Mouse (Mus musculus): ENCODE results near the gene Ecsit.

Gene Ecsit

DNA sequence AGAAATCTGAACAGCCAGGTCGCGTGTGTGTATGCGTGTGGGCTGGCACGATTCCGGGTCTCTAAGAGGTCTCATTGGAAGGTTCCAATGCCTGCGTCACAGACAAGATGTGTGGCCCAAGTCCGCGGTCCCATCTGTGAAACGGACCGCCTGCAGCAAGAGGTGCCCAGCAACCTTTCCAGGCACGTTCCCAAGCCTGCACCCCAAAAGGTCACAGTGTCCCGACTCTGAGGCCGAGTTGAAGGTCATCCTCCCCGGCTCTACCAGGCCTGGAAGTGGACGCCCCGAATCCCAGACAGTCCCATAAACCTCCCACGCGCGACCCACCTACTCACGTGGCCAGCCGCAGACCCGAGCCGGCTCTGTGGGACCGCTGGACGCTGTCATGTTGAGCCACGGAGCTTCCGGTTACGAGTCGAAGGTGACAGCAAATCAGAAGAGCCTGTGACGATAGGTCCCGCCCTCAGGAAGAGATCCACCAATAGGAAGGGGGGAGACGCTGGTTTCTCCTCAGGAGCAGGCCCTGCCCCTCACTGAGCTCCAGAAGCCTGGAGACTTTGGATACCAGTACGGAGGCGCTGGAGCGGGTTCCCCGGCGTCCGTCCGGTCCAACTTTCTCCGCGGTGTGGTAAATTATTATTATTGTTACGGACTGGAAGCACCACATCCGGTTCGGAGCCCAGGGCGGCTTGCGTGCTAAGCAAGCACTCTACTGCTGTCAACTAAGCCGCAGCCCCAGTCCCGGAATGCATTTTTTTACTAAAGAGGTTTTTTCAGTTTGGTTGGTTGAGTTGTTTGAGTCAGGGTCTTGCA, at the start of gene Ecsit:
Ecsit (minus strand) TSS at position 417 of the 813 bp plus-strand sequence.
- peak; percentile 97 to 98 for DNase-seq (ENCODE audit: low spot score in 2 of 2)

DNA sequence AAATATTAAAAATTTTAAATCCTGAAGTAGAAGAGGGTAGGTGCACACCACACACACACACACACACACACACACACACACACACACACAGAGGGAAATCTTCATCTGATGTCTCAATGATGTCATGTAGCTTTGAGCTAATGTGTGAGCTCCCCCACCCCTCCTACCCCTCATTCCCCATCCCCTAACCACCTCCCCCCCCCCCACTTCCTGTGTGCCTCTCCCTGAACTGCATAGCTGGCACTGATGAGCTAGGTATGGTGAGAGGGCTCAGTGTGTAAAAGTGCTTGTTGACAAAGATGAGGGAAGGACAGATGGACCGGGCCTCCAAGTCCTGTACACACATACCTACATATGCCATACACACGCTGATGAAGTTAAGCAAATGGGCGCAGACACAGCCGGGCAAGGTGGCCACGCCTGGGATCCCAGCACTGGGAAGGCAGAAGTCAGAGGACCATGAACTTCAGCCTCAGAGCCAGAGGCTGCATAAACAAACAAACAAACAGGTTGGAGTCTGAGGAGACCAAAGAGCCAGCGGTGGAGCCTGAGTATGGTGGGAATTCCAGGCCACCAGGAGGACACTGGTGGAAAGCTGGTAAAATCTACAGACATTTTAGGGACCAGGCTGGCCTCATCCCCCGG, 49.1 kb upstream of the Ecsit start:
- no peak for DNase-seq (ENCODE audit: low spot score in 2 of 2)

DNA sequence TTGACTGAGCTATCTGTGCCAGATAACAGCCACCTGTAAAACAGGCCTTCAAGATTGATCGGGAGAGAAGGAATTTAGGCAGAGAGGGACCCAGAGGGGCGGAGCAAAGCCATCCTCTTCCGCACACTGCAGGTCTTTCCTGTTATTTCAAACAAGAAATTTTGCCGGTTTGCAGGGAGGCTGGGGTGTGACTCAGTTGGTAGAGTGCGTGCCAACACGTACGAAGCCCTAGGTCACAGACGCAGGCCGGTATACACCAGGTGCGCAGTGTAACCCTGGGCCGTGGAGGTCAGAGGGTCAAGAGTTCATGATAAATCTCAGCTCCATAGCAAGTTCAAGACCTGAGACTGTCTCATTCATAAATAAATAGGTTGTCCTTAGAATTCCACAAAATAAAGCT, 47.0 kb upstream of the Ecsit start:
- DNase-seq (ENCODE audit: low spot score in 2 of 2): no peak

DNA sequence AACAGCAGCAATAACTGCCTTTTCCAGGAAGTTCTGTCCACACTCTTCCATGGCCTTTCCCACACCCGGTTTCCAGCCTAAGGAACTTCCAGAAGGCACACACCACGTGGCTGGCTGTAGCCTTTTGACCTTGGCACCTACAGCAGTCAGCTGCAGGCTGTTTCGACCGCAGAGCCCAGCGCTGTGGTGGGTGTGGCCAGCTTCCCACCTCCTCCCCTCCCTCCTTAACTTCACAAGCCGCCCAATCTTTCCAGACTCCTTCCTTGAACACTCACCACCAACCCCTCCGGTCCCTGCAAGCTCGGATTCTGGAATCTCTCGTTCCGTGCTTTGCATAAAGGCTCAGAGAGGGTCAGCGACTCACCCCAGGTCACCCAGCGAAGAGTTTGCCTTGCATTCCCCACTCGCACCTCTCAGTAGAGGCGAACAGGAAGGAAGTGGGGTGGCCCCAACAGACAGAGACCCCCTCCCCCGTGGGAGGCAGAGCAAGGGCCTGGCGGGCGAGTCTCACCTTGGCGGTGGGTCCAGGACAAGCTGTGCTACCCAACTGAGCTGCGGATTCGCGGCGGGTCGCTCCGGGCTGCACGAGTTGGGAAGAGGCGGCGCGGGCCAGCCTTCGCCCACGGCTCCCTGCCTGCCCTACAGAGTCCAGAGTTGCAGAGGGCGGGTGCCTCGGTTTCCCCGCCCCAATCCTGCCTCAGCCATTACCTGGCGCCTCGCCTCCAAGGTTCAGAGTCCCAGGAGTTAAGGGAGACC, 46.2 kb upstream of the Ecsit start:
- DNase-seq (ENCODE audit: low spot score in 2 of 2): no peak

DNA sequence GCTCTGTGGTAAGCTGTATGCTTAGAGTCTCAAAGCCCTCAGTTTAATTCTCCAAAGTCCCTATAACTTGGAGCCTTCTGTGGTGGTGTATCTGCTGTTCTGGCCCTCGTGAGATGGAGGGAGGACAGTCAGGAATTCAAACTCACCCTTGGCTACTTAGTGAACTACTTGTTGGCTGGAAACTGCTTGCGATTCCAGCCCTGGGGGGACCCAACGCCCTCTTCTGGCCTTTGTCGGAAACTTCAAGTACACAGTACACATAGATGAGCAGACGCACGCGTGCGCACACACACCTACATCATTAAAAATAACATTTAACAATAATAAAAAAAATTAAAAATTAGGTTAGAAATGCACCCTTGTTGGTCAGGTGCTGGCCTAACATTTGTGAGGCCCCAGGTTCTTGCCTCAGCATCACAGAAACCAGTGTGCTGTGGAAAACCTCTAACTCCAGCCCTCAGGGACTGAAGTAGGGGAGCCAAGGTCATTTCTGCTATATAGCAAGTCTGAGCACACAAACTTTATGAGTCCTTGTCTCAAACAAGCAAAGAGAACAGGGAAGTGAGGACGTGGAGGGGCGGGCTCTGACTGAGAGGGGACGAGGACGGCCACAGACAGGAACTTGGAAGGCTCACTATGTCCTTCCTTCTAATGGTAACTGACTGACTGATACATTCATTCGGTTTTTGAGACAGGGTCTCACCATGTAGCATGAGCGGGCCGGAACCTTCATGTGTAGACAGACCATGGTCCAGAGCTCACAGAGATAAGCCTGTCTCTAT, 40.2 kb upstream of the Ecsit start:
- DNase-seq (ENCODE audit: low spot score in 2 of 2): no peak

DNA sequence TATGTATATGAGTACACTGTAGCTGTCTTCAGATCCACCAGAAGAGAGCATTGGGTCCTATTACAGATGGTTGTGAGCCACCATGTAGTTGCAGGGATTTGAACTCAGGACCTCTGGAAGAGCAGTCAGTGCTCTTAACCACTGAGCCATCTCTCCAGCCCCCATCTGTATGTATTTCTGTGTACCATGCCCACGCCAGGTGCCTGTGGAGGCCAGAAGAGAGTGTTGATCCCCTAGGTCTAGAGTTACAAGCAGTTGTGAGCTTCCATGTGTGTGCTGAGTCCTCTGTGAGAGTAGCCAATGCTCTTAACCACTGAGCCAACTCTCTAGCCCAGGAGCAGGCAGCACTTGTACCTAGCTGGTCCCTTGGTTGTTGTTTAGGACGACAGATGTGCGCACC, 38.9 kb upstream of the Ecsit start:
- DNase-seq (ENCODE audit: low spot score in 2 of 2): no peak

DNA sequence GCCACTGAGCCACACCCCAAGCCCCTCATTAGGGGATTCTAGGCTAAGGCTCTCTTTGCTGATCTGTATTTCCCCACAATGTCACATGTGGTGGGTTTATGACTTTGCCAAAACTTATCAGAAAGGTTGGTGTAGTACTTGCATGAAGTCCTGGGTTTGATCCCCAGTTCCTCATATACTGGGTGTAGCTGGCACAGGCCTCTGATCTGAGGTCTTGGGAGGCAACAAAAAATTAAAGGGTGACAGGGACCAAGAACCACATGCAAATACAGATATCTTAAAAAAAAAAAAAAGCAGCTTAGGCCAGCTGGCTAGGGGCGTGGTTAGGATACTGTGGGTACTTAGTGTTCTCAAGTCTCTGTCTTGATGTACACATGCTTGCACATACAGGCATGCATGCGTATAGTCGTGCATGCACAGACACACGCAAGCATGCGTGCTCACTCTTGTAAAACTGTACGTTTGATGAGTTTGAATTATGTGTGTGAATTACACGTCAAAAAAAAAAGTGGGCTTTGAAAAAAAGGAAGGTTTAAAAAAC, 37.9 kb upstream of the Ecsit start:
- no peak for DNase-seq (ENCODE audit: low spot score in 2 of 2)

DNA sequence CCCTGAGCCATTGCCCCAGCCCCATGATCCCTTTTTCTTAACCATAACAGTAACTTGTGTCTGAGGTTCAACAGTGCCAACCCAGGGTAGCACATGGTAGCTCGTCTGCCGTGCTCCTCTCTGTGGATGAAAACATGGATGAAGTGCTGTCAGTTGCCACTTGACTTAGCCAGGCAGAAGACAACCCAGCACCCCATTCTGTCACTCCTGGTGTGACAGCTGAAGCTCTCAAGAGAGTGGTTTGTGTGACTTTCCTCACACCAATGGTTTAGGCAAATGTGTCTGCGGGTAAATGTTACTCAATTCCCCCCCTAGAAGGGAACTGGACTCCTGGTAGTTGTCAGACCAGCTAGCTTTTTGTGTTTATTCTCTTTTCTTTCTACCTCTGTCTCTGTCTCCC, 36.8 kb upstream of the Ecsit start:
- no peak for DNase-seq (ENCODE audit: low spot score in 2 of 2)

DNA sequence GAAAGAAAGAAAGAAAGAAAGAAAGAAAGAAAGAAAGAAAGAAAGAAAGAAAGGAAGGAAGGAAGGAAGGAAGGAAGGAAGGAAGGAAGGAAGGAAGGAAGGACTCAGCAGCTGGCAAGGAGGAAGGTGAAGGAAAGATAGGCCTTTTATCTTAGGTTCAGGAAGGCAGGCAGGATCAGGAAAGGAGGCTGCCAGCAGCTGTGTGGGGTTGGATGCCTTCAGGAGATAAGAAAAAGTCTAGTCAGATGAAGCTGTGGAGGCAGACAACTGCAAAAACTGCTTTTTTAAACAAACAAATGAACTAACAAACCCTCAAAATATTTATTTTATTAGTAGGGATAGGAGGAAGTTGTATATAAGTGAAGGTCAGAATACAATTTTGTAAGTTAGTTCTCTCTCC, 36.3 kb upstream of the Ecsit start:
- DNase-seq (ENCODE audit: low spot score in 2 of 2): no peak

DNA sequence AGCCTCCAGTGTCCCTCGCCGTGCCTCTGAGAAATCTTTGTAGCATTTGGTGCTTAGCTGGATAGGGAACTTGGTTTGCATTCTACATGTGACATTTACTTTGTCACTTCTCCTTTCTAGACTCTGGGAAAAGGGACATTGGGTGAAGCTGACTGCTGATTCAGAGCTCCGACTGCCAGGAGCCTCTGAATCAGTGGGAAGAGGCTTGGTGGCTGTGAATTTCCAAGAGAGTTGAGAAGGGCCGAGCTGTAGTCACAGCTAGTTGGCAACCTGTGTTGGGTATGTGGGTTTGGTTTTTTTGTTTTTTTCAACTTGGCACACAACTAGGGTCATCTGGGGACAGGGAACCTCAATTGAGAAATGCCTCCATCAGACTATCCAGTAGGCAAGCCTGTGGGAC, 34.3 kb upstream of the Ecsit start:
- peak; percentile 52 to 54 for DNase-seq (ENCODE audit: low spot score in 2 of 2)

DNA sequence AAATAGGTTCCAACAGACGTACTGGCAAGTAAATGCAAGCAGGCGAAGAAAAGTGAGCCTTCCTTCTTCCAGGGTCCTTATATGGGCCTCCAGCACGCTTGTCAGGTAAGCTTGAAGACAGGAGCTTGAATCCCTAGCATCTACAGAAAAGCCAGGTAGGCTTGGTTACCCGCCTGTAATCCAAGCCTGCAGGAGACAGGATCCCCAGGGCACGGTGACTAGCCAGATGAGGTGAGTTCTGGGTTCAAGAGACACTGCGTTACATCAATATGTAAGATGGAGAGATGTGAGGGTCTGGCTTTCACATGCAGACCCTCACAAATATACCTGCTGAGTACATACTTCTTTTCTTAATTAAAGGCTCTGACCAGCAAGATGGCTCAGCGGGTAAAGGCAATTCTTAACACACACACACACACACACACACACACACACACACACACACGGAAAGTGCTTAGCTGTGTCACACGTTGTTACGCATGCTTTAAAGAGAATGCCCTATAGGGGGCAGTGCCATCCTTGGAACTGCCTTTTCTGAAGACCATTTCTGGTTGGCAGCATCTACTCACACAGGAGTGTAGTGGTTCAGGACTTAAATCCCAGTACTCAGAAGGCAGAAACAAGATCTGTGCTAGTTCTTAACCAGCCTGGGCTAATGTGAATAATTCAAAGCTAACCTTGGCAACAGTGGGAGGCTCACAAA, 32.7 kb upstream of the Ecsit start:
- peak; percentile 36 to 46 for DNase-seq (ENCODE audit: low spot score in 2 of 2)

DNA sequence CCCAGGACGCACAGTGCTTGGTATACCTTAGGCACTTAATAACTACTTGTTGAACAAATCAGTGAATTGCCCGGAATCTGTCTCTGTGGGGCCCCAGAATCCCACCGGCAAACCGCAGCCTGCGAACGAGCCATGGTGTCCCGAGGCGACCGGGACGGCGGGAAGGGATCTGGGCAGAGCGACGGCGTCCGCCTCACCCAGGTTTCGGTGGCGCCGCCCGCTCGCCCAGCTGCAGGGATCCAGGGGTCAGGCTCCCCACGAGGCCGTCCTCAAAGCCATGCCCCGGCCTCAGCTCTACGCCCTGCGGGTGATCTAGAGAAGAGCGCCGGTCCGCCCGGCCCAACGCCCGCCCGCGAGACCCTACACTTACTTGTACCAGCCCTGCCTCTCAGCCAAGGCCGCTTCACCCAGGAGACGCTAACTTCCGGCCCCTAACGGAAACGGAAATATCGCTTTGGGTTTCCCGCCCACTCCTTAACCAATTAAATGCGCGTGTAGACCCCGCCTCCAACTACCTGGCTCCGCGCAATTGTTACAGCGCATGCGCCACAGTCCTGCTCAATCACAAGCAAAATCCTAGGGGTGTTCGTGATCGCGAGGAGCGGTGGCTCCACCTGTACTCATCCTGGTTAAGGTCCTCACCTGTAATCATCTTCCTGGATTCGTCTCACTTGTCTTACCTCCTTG, 31.6 kb upstream of the Ecsit start, which contains the start of gene Elof1:
Elof1 (minus strand) TSS at position 433 of the 687 bp plus-strand sequence.
- peak; percentile 94 to 96 for DNase-seq (ENCODE audit: low spot score in 2 of 2)

DNA sequence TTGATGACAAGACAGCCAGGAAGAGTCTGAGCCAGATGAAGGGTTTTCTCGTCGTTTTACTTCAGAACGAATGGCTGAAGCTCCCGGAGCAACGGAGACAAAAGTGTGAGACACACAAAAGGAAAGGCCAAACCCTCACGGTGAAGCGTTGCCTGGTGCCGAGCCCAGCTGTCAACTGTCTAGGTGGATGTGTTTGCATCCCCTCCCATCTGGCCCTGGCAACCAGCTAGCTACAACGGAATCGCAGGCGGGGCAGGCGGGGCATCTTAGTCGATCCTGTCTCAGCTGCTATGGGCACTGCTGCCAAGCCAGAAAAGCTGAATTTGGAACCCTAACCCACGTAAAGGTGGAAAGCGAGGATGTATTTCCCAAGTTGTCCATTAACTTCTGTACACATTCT, 30.8 kb upstream of the Ecsit start:
- peak in 1 of 2 experiments; percentile 15 for DNase-seq (ENCODE audit: low spot score in 2 of 2)

DNA sequence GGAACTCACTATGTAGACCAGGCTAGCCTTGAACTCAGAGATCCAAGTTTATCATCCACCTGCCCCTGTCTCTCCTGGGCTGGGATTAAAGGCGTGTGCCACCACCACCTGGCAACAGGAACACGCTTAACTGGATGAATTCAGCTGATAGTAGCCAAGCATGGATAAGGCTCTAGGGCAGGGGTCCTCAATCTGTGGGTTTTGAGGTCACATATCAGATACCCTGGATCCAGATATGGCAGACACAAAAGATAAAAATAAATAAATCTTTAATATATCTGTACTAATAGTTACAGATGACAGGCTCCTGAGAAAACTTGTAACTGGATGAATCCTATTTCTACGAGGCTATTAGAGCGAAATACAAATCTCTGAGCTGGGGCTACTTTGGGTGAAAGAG, 30.4 kb upstream of the Ecsit start:
- no peak for DNase-seq (ENCODE audit: low spot score in 2 of 2)

DNA sequence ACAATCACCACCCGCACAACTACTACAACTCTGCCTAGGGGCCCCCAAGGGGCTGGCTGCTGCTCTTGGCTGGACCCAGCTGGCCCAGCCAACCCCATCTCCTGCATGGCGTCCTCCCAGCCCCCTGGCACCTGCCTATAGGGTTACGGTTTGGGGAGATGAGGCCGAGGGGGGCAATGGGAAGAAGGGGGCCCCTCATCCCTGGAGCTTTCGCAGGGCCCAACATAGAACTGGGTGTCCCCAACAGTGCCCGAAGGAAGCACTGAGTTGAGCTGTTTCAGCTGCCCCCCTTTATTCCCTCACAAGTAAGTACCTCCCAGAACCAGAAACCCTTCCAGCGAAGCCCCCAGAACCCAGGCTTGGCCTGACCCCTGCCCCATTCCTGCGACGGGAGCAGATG, 23.0 kb upstream of the Ecsit start:
- DNase-seq (ENCODE audit: low spot score in 2 of 2): no peak

DNA sequence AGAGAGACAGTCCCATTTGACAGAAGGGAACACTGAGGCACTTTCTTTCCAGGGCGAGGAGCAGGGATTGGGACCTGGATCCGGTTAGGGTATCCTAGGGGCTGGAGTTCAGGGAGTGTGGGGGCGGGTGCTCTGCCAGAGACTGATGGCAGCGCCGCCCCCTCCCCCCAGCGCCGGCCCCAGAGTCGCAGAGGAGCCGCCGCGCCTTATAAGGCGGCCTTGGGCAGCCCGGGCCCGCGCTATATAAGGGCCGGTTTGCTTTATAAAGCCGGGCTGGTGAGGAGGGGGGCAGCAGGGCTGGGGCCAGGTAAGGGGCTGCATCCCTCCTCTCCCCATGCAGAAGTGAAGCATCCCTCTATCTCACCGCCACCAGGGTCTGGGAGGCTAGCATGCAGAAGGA, 14.7 kb upstream of the Ecsit start:
- no peak for DNase-seq (ENCODE audit: low spot score in 2 of 2)

DNA sequence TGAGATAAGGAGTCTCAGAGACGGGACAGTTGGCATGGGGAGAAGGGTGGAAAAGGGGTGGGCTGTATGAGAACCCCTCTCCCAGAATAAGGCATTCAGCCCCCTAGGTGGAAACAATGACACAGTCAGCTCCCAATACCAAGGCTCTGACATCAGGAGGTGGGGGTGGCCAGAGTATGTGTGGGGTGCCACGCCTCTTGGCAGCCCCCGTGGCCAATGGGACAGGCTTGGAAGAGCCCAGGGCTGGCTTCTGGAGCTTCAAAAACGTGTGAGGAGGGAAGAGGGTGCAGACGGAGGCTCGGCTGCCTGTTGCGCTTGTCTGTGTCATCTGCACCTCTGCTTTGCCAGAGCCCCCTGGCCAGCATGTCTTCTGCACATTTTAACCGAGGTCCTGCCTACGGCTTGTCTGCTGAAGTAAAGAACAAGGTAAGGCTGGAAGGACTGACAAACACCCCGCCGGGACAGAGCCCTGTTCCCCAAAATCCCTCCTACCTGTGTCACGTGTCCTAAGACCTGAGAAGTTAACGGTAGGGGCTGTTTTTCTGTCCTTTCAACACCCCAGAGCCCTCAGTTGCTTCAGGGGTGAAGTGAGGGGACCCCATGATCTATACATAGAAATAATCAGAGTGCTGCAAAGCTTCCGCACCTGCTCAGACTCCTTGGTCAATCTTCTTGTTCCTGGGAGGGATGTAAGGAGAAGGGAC, 13.9 kb upstream of the Ecsit start, which contains the start of gene Cnn1:
Cnn1 (plus strand) TSS at position 224 of the 704 bp plus-strand sequence.
- DNase-seq (ENCODE audit: low spot score in 2 of 2): no peak

DNA sequence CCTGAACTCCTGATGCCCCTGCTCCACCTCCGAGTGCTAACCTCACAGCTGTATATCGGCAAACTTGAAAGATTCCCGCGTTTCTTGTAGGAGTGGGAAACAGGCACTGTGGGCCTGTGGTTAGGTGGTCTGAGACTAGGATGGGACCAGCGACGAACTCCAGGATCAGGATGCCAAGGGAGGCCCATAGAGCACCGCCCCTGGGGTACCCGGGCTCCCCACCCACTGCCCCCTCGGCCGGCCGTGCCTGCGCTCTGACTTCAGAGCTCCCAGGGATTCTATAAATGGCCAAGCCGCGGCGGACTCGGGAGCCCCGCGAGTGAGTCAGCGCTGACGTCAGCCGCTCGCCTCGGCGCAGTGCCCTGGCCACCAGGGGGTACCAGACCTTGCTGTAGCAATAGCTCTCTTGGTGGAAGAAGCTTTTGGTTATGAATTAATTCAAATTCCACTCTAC, 10.6 kb upstream of the Ecsit start:
- peak; percentile 81 to 82 for DNase-seq (ENCODE audit: low spot score in 2 of 2)

DNA sequence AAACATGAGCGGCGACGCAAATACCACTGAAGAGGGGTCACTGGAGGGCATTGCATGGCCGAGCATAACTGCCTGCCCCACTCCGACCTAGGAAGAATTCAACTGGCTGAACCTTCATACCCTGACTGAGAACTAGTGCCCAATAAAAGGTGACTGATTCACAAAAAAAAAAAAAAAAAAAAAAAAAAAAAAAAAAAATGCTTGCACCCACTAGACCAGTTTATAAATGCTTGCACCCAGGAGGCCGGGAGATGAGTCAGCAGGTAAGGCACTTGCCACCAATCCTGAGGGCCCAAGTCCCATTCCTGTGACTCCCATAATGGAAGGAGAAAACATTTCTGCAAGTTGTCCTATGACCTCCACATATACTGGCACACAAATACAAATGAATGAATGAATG, 7.5 kb upstream of the Ecsit start:
- no peak for DNase-seq (ENCODE audit: low spot score in 2 of 2)

Measured in right cerebral cortex, adult 2 months (tissue).